Mouse (Mus musculus) cortical plate, adult 2 months (tissue): ENCODE results near the gene Tmed2. TPM values are rescaled to one million over a fixed set of nuclear protein-coding genes. Genes with fewer than 3 reads are reported as not detected.
"Not testable (repeated sequence)": the region's sequence is repeated elsewhere in the genome, so short reads cannot be mapped to it uniquely, and the experiment has no call there.

Source experiments
- H3K27ac ChIP-seq: fragments of 200-500 bp; 2 replicates; pipeline ENCODE4 v1.5.1; 2012; ENCODE audit warnings: low read length, control low read depth, inconsistent platforms; ENCODE audit not compliant: insufficient read depth
- H3K4me1 ChIP-seq: fragments of 200-500 bp; 2 replicates; pipeline ENCODE4 v1.6.1; 2011; ENCODE audit warnings: low read length; ENCODE audit not compliant: control insufficient read depth, insufficient read depth
- H3K4me3 ChIP-seq: fragments of 200-500 bp; 2 replicates; pipeline ENCODE4 v1.5.1; 2011; ENCODE audit warnings: mild to moderate bottlenecking, low read length, control low read depth; ENCODE audit not compliant: insufficient read depth
- CTCF ChIP-seq: fragments of 200-500 bp; IDR thresholded peaks from 2 replicates; pipeline ENCODE4 v1.5.1; 2011; ENCODE audit warnings: mild to moderate bottlenecking, control low read depth, low read length; ENCODE audit not compliant: insufficient read depth; ENCODE audit errors: extremely low read depth
- POLR2A ChIP-seq: fragments of 200-500 bp; IDR thresholded peaks from 2 replicates; pipeline ENCODE4 v1.6.1; 2011; ENCODE audit warnings: mild to moderate bottlenecking, low read length, control low read depth; ENCODE audit not compliant: insufficient read depth; ENCODE audit errors: extremely low read depth
- polyA plus RNA-seq: library from polyadenylated mRNA; depleted of rRNA; stranded (reverse); fragments of >200 nt; gene quantifications from 2 replicates; pipeline ENCODE4 v1.2.3, GENCODE M21; 2012

Tmed2 gene
- polyA plus RNA-seq, 1 experiment, result 121 TPM

DNA sequence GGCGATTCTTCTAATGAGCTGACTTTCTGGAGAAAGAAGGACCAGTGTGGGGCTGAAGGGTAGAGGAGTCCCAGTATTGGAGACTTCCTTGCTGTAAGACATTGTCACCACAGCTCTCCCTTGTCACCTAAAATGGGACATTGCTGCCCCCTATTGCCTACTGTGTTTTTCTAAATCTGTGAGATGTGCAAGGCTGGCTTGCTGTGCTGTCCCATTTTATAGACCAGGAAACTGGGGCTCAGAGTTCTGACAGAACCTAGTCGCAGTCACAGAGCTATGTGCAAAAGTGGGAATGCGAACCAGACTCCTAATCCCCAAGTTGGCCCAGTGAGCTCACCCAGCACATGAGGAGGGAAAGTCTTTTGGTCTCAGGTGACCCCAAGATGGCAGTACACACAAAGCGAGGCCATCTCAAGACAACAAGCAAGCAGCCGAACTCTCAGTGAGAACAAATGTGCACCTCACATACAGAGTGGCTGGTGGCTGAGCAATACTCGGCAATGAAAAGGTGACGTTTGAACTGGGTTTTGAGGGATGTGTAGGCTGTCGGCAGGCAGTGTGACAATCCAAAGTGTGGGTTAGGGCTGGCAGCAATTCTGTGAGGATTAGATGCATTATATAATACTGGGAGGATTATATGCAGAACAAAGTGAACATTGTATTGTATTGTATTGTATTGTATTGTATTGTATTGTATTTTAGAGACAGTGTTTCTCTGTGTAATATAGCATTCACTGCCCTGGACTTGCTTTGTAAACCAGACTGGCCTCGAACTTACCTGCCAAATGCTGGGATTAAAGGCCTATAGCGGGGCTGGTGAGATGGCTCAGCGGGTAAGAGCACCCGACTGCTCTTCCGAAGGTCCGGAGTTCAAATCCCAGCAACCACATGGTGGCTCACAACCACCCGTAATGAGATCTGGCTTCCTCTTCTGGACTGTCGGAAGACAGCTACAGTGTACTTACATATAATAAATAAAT lies 1.4 kb upstream of the Tmed2 start:
- H3K27ac ChIP-seq, result peak overlapping the region; percentile 9; the same call in 1 of the 2 replicates
- TF ChIP-seq CTCF (peak; percentile 72), POLR2A (no peak)
- H3K4me3 ChIP-seq, result no peak overlapping the region
- H3K4me1 ChIP-seq, result peaks cover 1% of the 10 kb centered on the region; the same call in 1 of the 2 replicates

DNA sequence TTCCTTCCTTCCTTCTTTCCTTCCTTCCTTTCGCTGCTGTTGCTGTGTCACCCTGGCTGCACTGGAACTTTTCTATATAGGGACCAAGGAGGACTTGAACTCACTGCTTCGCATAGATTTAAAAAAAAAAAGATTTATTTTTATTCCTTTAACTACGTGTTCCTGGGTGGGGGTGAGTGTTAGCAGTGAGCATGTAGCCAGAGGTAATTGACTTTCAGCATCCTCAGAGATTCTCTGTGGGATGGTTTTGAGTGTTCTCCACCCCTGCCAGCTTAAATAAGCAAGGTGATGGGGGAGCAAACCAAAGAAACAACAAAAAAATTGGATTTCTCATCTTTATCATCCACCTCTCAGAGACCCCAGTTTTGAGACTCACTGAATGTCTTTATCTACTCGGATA lies 590 bp upstream of the Tmed2 start:
- no peak for TF ChIP-seq CTCF
- no peak for TF ChIP-seq POLR2A
- H3K4me1 ChIP-seq, result peaks cover 1% of the 10 kb centered on the region; the same call in 1 of the 2 replicates
- peak overlapping the region; percentile 52; the same call in 1 of the 2 replicates for H3K4me3 ChIP-seq
- no peak overlapping the region for H3K27ac ChIP-seq

GRCm38 (mm10) chr5:124540905-124541601 lies 558 bp downstream of the Tmed2 start:
- peak overlapping the region; percentile 52 for H3K4me3 ChIP-seq
- H3K4me1 ChIP-seq, result peaks cover 1% of the 10 kb centered on the region; the same call in 1 of the 2 replicates
- H3K27ac ChIP-seq, result no peak overlapping the region
- TF ChIP-seq POLR2A, result no peak
- TF ChIP-seq CTCF, result no peak

- TF ChIP-seq POLR2A (no peak), CTCF (no peak)
- Histone ChIP-seq H3K27ac (no peak overlapping the region), H3K4me3 (peak overlapping the region; percentile 52), H3K4me1 (peaks cover 1% of the 10 kb centered on the region; the same call in 1 of the 2 replicates)
Observed at GRCm38 (mm10) chr5:124541602-124541973, 1.1 kb downstream of the Tmed2 start.

GRCm38 (mm10) chr5:124550737-124551136 lies 10.2 kb downstream of the Tmed2 start:
- not testable (repeated sequence) for H3K27ac ChIP-seq, H3K4me3 ChIP-seq, H3K4me1 ChIP-seq

- H3K4me3 ChIP-seq, result peak overlapping the region; percentile 81; the same call in 1 of the 2 replicates
Observed at GRCm38 (mm10) chr5:124551349-124552093, 11.0 kb downstream of the Tmed2 start.

DNA sequence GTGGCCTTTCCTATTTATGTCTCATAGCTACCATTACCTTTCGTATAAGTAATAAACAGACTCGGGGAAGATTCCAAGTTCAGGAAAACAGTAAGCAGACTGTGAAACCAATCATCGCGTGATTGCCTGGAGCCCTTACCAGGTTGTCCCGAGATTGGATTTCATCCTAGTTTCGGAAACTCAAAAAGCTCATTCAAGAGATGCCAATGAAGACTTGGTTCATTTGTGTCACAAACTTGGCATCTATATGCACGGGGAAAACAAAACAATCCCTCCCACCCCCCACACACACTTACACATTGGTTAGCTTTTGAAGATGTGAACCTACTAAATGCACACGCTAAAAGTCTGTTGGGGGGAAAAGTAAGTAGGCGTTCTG lies 11.6 kb downstream of the Tmed2 start:
- no peak for TF ChIP-seq POLR2A
- no peak for TF ChIP-seq CTCF
- H3K4me3 ChIP-seq, result peak overlapping the region; percentile 81; the same call in 1 of the 2 replicates
- no peak overlapping the region for H3K27ac ChIP-seq
- H3K4me1 ChIP-seq, result no peaks in the 10 kb centered on the region; the same call in 1 of the 2 replicates

More at GRCm38 (mm10) chr5:124551349-124552093, 11.0 kb downstream of the Tmed2 start:
- H3K27ac ChIP-seq, H3K4me1 ChIP-seq: not testable (repeated sequence)

GRCm38 (mm10) chr5:124552558-124553307 lies 12.2 kb downstream of the Tmed2 start, which contains the start of gene Ddx55:
TSS of gene Ddx55 (plus strand) at chr5:124552864.
- TF ChIP-seq CTCF (no peak), POLR2A (peak; percentile 70)
- H3K4me1 ChIP-seq, result no peaks in the 10 kb centered on the region; the same call in 1 of the 2 replicates
- H3K27ac ChIP-seq, result peak within 1 kb of the TSS; percentile 49; the same call in 1 of the 2 replicates
- H3K4me3 ChIP-seq, result peak within 1 kb of the TSS; percentile 81
